Mouse (Mus musculus): ENCODE measurements around the gene Samd8. TPM values are rescaled to one million over a fixed set of nuclear protein-coding genes. Genes with fewer than 3 reads are reported as not detected.
A peak's percentile ranks its signal among the peaks of the same experiment; 100 is the strongest.

The Samd8 gene
- polyA plus RNA-seq, 1 experiment from 2014 or later, result 12.2 TPM

GRCm38 (mm10) chr14:21747436-21748141, 2.7 kb upstream of the Samd8 start:
- H3K9ac ChIP-seq, result no peak overlapping the region
- no peak overlapping the region for H3K27ac ChIP-seq
- H3K36me3 ChIP-seq, result no peaks in the 10 kb centered on the region
- no peak for ATAC-seq (ENCODE audit: low FRiP score, low read depth)
- whole genome bisulfite sequencing, result 75% methylated on average over 14 of the region's 14 CpGs
- no peaks in the 10 kb centered on the region for H3K9me3 ChIP-seq
- no peak overlapping the region for H3K4me2 ChIP-seq (replicated peaks)
- H3K4me3 ChIP-seq, result no peak overlapping the region
- H3K27me3 ChIP-seq, result no peaks in the 10 kb centered on the region; the same call in 1 of the 2 replicates
- peaks cover 14% of the 10 kb centered on the region for H3K4me1 ChIP-seq

DNA sequence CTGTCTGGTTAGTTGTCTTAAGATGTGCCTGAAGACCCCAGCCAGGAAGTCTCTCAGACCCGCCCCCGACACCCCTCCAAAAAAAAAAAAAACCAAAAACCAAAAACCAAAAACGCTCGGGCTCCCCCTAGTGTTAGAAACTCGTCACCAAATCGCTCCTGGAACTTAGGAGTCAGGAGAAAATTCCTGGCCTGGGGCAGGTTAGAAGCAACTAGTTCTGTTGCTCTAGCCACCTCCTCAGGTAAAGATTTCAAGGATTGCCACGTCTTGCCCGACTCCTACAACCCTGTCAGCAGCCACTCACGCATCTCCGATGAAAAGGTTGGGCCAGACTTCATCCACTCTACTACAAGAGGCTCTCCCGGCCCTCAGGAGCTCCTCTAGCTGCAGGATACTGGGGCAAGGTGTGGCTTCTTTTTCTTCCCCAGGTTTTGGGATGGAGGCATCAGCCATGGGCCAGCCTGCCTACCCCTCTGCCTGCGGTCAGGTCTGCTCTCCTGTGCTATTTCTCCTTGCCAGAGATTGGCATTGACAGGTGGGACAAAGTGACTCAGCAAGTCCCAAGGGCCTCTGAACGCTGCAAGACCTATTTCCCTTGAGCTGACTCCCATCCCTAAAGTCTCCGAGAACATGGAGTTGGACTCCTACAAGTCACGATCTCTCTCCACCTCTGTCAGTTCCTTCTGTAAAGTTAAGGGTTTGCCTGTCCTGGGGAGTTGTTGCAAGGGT, 2.0 kb upstream of the Samd8 start:
- Histone ChIP-seq H3K4me3 (no peak overlapping the region), H3K4me2 (replicated peaks) (no peak overlapping the region), H3K4me1 (peaks cover 19% of the 10 kb centered on the region), H3K27me3 (no peaks in the 10 kb centered on the region; the same call in 1 of the 2 replicates), H3K9me3 (no peaks in the 10 kb centered on the region), H3K27ac (no peak overlapping the region), H3K9ac (no peak overlapping the region), H3K36me3 (no peaks in the 10 kb centered on the region)
- WGBS, result 44% methylated on average over 15 of the region's 15 CpGs
- no peak for ATAC-seq (ENCODE audit: low FRiP score, low read depth)

DNA sequence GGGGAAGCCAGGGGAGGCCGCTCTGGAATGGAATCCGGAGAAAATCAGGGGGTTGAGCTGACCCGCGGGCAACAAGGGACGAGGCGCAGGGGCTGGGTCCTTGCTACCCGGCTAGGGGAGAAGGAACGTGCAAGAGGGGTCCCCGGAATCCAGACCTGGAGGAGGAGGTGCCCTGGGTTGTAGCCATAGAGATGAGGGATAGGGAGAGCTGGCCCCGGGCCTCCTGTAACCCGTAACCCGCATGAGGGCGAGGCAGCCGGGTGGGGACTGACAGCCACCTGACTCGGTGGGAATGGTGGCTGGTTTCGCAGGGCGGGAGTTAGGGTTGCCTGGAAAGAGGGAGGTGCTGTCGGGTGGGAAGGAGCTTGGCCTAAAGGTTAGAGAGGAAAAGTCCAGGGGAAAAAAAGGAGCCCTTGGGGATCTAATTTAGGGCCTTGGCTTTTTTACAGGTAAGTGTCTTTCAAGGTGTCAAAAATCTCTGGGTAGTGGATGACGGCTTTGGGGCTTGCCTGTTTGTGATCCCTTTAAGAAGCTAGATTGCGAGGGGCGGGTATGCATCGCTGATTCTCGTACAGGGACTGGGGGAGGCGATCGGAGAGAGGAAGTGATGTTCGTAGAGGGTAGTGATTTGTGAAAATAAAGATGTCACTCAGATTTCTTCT, 681 bp downstream of the Samd8 start, which contains the start of gene Dusp13:
Gene Dusp13 (minus strand): TSS at position 301 of the 662 bp plus-strand sequence.
- Histone ChIP-seq H3K27ac (peak within 1 kb of the TSS; percentile 81), H3K4me3 (peak within 1 kb of the TSS; percentile 93), H3K36me3 (no peaks in the 10 kb centered on the region), H3K27me3 (no peaks in the 10 kb centered on the region), H3K9me3 (no peaks in the 10 kb centered on the region), H3K4me2 (replicated peaks) (peak within 1 kb of the TSS; percentile 88), H3K4me1 (peaks cover 19% of the 10 kb centered on the region), H3K9ac (peak within 1 kb of the TSS; percentile 90)
- WGBS, result under 1% methylated on average over 26 of the region's 26 CpGs
- ATAC-seq (ENCODE audit: low FRiP score, low read depth), result peak; percentile 69

DNA sequence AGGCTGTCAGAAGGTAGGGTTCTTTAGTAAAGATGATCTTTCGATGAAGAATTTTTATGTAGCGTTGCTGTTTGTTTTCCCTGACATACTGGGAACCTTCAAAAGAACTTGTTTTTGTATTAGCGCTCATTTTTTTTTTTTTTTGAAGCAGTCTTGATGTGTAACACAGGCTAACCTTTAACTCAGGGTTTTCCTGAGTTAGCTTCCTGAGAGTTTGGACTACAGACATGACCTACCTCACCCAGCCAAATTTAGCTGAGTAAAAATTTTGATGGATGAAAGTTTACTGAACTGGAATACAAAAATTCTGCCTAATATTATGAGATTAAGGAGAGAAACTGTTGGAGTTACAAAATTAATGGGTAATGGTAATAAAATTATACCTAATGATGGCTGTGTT, 2.1 kb downstream of the Samd8 start:
- Histone ChIP-seq H3K4me3 (0 out of 2 replicates have a peak overlapping the region, but pooled peaks have one; percentile 93), H3K9ac (no peak overlapping the region), H3K27me3 (no peaks in the 10 kb centered on the region), H3K4me2 (replicated peaks) (peak overlapping the region; percentile 88), H3K27ac (no peak overlapping the region), H3K36me3 (no peaks in the 10 kb centered on the region), H3K9me3 (no peaks in the 10 kb centered on the region), H3K4me1 (peaks cover 19% of the 10 kb centered on the region)
- ATAC-seq (ENCODE audit: low FRiP score, low read depth), result no peak
- WGBS, result 92% methylated on average over 3 of the region's 3 CpGs

GRCm38 (mm10) chr14:21753367-21753766, 3.0 kb downstream of the Samd8 start:
- Histone ChIP-seq H3K9ac (no peak overlapping the region), H3K36me3 (no peaks in the 10 kb centered on the region), H3K27ac (no peak overlapping the region), H3K4me2 (replicated peaks) (no peak overlapping the region), H3K4me1 (peaks cover 19% of the 10 kb centered on the region), H3K4me3 (no peak overlapping the region), H3K9me3 (no peaks in the 10 kb centered on the region), H3K27me3 (no peaks in the 10 kb centered on the region)
- WGBS, result 85% methylated on average over 4 of the region's 4 CpGs
- no peak for ATAC-seq (ENCODE audit: low FRiP score, low read depth)

DNA sequence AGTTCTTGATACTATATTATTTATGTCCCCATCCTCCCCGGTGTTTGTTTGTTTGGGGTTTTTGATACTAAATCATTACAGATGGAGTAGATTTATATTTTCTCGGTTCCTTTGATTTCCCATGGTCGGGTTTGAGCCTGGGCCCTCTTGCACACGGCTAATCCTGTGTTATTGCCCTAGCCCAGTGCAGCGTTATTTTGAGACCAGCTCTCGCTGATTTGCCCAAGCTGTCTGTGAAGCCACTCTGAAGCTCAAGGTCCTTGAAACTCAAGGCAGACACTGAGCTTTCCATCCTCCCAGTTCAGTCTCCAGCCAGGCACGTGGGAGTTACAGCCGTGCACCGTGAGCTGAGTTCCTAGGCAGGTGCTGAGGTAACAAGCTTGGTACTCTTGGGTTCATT, 11.2 kb downstream of the Samd8 start:
- no peaks in the 10 kb centered on the region for H3K9me3 ChIP-seq
- H3K9ac ChIP-seq, result no peak overlapping the region
- no peaks in the 10 kb centered on the region for H3K36me3 ChIP-seq
- H3K4me2 ChIP-seq (replicated peaks), result no peak overlapping the region
- H3K4me1 ChIP-seq, result no peaks in the 10 kb centered on the region
- ATAC-seq (ENCODE audit: low FRiP score, low read depth), result no peak
- H3K27ac ChIP-seq, result no peak overlapping the region
- WGBS, result 71% methylated on average over 9 of the region's 9 CpGs
- H3K27me3 ChIP-seq, result no peaks in the 10 kb centered on the region
- no peak overlapping the region for H3K4me3 ChIP-seq

- 89% methylated on average over 3 of the region's 3 CpGs for WGBS
- H3K4me3 ChIP-seq, result no peak overlapping the region
- no peak overlapping the region for H3K9ac ChIP-seq
- no peaks in the 10 kb centered on the region for H3K27me3 ChIP-seq
- H3K9me3 ChIP-seq, result no peaks in the 10 kb centered on the region
- no peak overlapping the region for H3K4me2 ChIP-seq (replicated peaks)
- peaks cover 10% of the 10 kb centered on the region for H3K4me1 ChIP-seq
- no peaks in the 10 kb centered on the region for H3K36me3 ChIP-seq
- ATAC-seq (ENCODE audit: low FRiP score, low read depth), result no peak
- H3K27ac ChIP-seq, result no peak overlapping the region
Observed at GRCm38 (mm10) chr14:21763736-21764135, 13.4 kb downstream of the Samd8 start.

GRCm38 (mm10) chr14:21764646-21765045, 14.3 kb downstream of the Samd8 start:
- no peaks in the 10 kb centered on the region for H3K27me3 ChIP-seq
- no peak overlapping the region for H3K27ac ChIP-seq
- peaks cover 19% of the 10 kb centered on the region for H3K4me1 ChIP-seq
- H3K9ac ChIP-seq, result no peak overlapping the region
- no peak overlapping the region for H3K4me2 ChIP-seq (replicated peaks)
- H3K36me3 ChIP-seq, result no peaks in the 10 kb centered on the region
- no peak overlapping the region for H3K4me3 ChIP-seq
- H3K9me3 ChIP-seq, result no peaks in the 10 kb centered on the region
- 87% methylated on average over 6 of the region's 6 CpGs for WGBS
- no peak for ATAC-seq (ENCODE audit: low FRiP score, low read depth)

DNA sequence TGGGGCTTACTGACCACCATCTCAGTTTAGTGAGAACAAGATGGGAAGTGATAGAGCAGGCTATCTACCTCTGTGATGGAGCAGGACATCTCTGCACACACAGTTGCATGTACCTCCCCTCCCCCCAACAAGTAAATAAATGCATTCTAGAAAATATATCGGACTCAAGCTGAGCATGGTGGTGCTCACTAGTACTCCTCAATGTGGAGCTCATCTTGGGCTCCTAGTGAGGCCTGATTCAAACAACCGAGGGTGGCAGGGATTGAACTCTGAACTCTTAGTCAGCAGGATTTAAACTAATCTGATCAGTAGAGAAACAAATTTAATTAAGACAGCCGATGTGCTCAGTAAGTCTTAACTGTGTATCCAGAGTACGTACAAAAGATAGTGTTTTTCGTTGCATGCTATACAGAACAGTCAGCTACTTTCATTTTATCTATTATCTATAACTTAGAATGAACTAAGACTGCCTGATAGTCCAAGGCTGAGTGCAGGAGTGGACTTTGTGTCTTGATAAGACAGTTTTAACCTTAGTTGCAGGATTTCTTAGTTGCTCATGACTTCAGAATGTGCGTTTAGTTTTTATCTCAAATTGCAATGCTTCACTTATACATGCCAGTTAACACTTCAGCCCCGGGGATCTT, 15.5 kb downstream of the Samd8 start:
- Histone ChIP-seq H3K4me3 (no peak overlapping the region), H3K27ac (no peak overlapping the region), H3K9me3 (no peaks in the 10 kb centered on the region), H3K27me3 (no peaks in the 10 kb centered on the region), H3K36me3 (no peaks in the 10 kb centered on the region), H3K4me1 (peaks cover 19% of the 10 kb centered on the region), H3K4me2 (replicated peaks) (no peak overlapping the region), H3K9ac (no peak overlapping the region)
- no peak for ATAC-seq (ENCODE audit: low FRiP score, low read depth)
- WGBS, result 86% methylated on average over 7 of the region's 7 CpGs

GRCm38 (mm10) chr14:21766398-21766958, 16.1 kb downstream of the Samd8 start:
- H3K27ac ChIP-seq, result no peak overlapping the region
- H3K36me3 ChIP-seq, result no peaks in the 10 kb centered on the region
- no peak overlapping the region for H3K4me3 ChIP-seq
- no peak overlapping the region for H3K9ac ChIP-seq
- no peak for ATAC-seq (ENCODE audit: low FRiP score, low read depth)
- no peaks in the 10 kb centered on the region for H3K27me3 ChIP-seq
- H3K4me1 ChIP-seq, result peaks cover 19% of the 10 kb centered on the region
- WGBS, result 90% methylated on average over 6 of the region's 6 CpGs
- H3K4me2 ChIP-seq (replicated peaks), result no peak overlapping the region
- H3K9me3 ChIP-seq, result no peaks in the 10 kb centered on the region

- WGBS, result 70% methylated on average over 11 of the region's 11 CpGs
- Histone ChIP-seq H3K4me2 (replicated peaks) (no peak overlapping the region), H3K4me3 (no peak overlapping the region), H3K27me3 (no peaks in the 10 kb centered on the region), H3K36me3 (peaks cover 16% of the 10 kb centered on the region), H3K4me1 (peaks cover 16% of the 10 kb centered on the region), H3K9me3 (no peaks in the 10 kb centered on the region), H3K9ac (no peak overlapping the region), H3K27ac (no peak overlapping the region)
- no peak for ATAC-seq (ENCODE audit: low FRiP score, low read depth)
Observed at GRCm38 (mm10) chr14:21772506-21773281, 22.4 kb downstream of the Samd8 start.

Measured in limb, embryonic 13.5 days (tissue).